Mouse (Mus musculus): ENCODE data around the gene Ppara.

Ppara gene

DNA sequence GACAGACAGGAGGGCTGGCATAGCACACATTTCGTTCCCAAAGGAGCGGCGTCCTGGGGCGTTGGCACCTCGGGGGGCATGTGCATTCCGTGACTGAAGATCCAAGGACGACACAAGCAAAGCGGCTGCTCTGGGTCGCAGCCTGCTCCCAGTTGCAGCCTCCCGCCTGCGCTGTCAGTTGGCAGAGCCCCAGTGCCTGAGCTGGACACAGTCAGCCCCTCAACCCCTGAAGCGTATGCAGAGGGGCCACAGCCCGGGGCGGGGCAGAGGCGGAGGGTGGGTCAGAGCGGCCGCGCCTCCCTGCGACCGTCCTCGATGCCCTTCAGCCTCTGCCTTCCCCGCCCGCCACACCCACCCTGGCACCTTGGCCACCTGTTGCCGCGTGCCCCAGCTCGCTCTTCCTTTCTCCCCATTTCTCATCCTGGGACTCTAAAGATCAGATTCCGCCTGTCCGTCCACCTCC lies at the start of gene Ppara:
TSS of gene Ppara (plus strand) at position 413 of the 463 bp plus-strand sequence.
- no peak for DNase-seq

- DNase-seq: peak; percentile 76
These were observed 48.0 kb upstream of the Ppara start for GRCm38 (mm10) chr15:85686641-85687395.

GRCm38 (mm10) chr15:85687630-85688410 lies 47.0 kb upstream of the Ppara start:
- DNase-seq: no peak

GRCm38 (mm10) chr15:85688734-85689133 lies 46.0 kb upstream of the Ppara start:
- no peak for DNase-seq

DNA sequence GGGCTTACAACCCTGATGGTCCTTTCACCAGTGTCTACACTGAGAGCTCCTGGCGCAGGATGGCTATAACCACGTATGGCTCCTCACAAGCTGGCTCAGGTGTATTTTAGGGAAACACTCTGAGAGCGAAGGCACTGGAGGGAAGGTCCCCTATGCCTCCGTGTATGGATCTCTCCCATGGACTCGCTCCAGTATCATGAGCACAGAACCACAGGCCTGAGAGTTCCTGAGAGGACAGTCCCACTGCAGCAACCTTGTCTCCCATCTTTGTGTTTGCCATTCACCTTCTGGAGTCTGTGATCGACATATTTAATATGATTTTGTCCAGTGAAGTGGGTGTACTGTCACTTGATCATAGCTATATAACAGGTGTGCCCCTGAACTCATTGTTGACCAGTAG lies 45.3 kb upstream of the Ppara start:
- no peak for DNase-seq

GRCm38 (mm10) chr15:85690058-85690457 lies 44.7 kb upstream of the Ppara start:
- DNase-seq: no peak

DNA sequence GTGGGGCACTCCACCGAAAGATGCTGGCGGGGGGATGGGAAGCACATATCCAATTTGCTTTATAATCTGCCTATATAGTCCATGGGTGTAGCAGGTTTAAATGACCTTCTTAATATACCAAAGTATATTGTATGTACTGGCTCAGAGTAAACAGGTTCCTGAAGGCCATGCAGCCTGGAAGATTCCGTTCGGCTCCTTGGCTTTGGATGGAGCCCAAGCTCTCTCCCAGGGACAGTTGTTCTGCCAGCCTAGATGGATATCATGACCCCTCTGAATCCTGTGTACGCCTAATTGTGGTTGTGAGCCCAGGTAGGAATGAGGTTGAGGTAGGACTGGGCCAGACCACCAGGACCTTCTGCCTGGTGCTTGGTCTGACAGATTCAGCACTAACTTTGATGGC lies 43.9 kb upstream of the Ppara start:
- no peak for DNase-seq

DNA sequence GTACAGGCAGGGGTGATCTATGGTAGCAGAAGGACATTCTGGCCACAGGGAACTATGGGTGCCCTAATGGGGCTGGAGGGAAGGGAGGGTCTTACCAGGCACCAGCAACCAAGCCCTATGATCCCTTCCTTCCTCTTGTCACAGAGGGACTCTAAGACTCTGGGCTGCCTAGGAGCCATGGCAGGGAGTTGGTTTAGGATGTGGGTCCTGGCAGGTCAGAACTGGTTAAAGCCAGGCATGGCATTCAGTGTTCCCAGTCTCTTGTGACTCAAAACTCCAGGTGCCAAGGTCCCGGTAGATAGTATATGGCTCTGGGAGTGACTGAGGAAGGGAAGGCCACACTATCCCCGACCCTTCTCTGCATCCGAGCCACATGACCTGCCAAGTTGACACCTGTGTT lies 41.7 kb upstream of the Ppara start:
- DNase-seq: no peak

DNA sequence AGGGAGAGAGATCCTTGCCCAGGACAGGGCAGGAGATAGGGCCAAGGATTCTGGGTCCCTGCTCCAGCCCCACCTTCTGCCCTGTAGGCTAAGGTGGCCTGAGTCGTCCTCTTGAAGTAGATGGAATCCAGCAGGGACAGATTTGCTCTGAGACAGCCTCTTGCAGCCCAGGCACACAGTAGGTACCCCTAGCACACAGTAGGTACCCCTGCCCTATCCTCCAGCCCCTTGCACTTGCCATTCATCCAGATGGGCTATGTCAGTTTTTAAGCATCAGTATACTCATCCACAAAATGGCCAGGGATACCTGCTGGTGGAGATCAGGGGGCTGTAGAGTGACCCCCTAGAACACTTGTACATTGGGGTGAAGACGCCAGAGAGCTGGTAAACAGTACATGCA lies 41.0 kb upstream of the Ppara start:
- DNase-seq: no peak

GRCm38 (mm10) chr15:85694379-85694778 lies 40.4 kb upstream of the Ppara start:
- no peak for DNase-seq

DNA sequence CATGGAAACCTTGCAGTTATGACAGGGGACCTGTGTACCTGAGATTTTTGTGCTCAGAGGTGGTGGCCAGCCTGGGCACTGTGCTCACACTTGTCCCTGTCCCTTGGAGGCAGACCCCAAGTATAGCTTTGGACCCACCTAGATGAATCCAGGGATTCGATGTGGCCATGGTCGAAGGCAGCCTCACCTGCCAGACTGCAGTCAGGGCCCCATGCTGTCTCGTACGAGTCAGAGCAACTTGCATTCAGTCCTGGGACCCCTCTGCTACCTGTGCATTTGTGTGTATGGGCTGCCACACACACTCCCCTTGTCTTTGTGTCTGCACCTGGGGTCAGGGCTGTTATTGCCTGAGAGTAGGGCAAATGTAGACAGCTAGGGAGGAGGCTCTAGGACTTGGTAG lies 39.5 kb upstream of the Ppara start:
- no peak for DNase-seq

DNA sequence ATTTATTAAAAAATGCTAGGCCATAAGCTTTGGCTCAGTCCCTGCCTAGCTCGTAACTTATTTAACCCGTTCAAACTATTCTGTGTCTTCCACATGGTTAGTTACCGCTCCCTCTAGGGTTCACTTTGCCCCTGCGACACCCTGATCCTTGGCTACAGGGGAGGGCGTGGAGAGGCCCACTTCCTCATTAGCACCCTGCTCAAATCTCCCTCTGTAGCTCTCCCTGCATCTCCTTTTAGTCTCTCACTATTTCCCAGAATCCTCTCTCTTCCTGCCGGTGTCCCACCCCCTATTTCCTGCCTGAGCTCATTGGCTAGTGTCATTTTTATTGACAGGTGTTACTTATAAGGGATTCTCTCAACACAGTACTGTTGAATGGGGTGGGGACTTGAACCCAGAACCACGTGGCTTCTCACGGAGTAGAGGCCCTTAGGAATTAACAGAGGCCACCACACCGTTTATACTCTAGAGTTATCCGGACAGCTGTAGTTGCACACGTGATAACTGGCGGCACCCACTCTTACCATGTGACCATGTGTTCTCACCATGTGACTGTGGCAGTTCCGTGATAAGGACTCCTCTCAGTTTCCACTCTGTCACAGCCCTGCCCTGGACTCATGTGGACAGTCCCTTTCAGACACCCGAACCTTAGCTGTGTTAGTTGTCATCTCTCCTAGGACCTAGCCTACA lies 36.3 kb upstream of the Ppara start:
- DNase-seq: peak; percentile 51

- no peak for DNase-seq
These were observed 35.3 kb upstream of the Ppara start for GRCm38 (mm10) chr15:85699452-85699851.

- peak; percentile 39 for DNase-seq
These were observed 34.8 kb upstream of the Ppara start for GRCm38 (mm10) chr15:85699862-85700501.

- DNase-seq: peak; percentile 21
These were observed 34.1 kb upstream of the Ppara start for GRCm38 (mm10) chr15:85700716-85701115.

- peak; percentile 39 for DNase-seq
These were observed 33.5 kb upstream of the Ppara start for GRCm38 (mm10) chr15:85701128-85701930.

DNA sequence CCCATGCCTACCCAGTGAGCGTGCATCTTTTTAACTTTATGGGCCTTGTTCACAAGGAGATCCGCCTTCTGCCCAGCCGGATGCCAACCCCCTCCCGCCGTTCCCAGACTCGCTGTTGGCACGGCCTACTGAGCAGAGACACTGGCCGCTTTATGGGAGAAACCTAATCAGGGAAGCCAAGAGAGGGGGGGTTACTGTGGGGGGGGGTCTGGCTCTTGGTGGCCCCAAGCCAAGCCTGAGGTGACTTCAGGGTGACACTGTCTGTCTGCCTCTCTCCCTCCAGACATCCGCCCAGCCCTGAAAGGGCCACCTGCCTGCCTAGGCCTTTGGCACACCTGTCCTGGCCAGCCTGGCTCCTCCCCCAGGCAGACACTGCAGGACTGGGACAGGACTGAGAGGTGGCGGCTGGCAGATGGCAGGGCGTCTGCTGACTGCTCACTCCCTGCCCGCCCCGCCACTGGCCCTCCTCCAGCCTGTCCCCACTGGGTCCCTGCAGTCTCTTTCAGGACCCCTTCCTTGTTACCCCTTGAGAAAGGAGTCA lies 32.3 kb upstream of the Ppara start:
- DNase-seq: peak; percentile 82

GRCm38 (mm10) chr15:85703194-85703641 lies 31.6 kb upstream of the Ppara start:
- DNase-seq: peak; percentile 90

- DNase-seq: peak; percentile 19
These were observed 30.9 kb upstream of the Ppara start for GRCm38 (mm10) chr15:85703858-85704257.

GRCm38 (mm10) chr15:85704341-85705012 lies 30.3 kb upstream of the Ppara start:
- DNase-seq: no peak

- peak; percentile 16 for DNase-seq
These were observed 29.7 kb upstream of the Ppara start for GRCm38 (mm10) chr15:85705013-85705528.

Measured in kidney, adult 18-20 months (tissue).